Mouse (Mus musculus) left cerebral cortex, postnatal 14 days (tissue): ENCODE measurements at regions not wholly inside any gene's neighbourhood (a gene's known extent, or its start where the extent isn't known, plus 50 kb on each side); places are given as distances from the start of the nearest gene placed in this dataset.

Experiments
- DNase-seq, 2 experiments: peaks; one replicate each; pipeline ENCODE4 v3.0.0; 2021 to 2022; ENCODE audit warnings: low spot score in 2 of 2, mixed read lengths in 1 of 2
- intact Hi-C: fragments of 180-260 bp; cut with DNase I; formaldehyde crosslinking; loops from one replicate; pipeline ENCODE4 v1.15.1; 2025

DNA sequence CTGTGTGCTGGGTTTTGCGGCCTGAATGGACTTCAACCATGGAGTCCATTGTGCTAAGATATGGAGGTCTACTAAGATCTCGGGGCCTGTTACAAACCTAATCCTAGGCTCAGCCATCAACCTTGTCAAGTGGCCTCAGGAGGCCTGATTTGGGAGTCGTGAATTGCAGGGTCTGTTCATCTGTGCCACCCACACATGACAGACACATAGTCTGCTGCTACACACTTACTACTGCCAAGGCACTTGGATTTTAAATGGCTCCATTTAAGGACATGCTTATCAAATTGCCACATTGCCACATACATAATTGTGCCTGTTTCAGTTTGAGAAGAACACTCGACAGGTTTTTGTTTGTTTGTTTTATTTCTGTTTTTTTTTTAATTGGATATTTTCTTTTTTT is 737.0 kb downstream of the Tmem132b start:
- intact Hi-C loops = no loop called here
- DNase-seq = peak in 1 of 2 experiments; percentile 48

- intact Hi-C loops = no loop called here
- DNase-seq = peak; percentile 35 to 50
These were observed 742.7 kb downstream of the Tmem132b start for GRCm38 (mm10) chr5:126274316-126274715.

DNA sequence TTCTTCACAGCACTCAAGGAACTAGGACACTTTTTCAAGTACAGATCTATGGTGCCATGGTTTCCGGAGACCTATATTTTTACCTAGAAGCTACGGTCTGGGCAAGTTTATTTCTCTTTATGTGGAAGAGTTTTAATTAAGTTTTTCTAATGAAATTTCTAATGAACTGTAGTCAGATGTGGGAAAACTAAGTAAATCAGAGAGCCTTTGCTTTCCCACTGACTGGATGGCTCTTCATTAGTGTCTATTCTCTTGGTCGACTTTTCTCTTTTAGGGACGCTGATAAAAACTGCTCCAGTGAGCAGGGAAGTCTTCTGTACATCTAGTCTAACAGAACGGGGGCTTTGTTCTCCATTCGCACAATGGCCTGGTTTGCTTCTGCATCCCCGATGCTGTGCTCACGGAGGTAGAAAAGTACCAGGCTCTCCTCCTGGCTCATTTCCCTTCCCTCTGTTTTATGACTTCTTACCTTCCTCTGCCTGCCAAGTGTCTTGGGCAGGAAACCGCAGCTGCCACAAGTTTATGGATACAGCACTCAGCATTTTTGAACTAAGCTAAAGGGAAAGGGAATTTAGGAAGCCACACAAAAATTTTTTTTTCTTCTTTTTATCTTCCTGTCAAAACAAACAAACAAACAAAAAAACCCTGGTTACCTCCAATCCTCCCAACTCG is 749.6 kb downstream of the Tmem132b start:
- intact Hi-C loops = no loop called here
- DNase-seq = no peak

DNA sequence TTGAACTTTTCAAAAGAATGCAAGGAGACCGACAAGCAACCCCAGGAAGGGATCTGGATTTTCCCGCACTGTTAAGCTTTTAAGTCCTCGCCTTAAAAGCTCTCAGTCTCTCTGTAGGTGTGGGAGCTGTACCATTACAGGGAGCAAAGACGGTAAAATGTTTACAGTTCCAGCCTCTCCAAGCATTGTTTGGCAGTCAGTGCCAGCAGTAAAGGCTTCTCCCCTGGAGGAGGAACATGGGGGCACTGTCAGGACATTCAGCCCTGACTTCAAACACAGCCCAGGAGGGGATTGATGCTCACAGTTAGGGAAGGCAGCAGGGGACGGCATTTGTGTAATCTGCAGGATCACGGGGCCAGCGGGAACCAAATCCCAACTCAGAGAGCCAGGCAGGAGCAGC is 750.2 kb downstream of the Tmem132b start:
- intact Hi-C loops = no loop called here
- no peak for DNase-seq

DNA sequence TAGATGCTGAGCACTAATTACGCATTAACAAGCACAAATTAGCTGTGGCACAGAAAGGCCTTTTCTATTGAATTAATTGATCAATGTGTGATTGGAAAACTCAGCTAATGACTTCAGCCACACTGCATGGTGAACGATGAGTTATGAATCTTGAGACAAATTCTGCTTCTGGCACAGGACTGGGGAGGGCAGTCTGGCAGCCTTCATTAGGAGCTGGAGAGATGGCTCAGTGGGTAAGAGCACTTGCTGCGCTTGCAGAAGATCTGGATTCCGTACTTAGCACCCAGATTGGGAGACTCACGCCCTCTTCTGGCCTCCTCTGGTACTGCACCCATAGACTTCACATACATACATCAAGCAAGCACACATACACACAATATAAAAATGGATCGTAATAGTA is 793.3 kb downstream of the Tmem132b start:
- DNase-seq = no peak
- intact Hi-C loops = no loop called here

DNA sequence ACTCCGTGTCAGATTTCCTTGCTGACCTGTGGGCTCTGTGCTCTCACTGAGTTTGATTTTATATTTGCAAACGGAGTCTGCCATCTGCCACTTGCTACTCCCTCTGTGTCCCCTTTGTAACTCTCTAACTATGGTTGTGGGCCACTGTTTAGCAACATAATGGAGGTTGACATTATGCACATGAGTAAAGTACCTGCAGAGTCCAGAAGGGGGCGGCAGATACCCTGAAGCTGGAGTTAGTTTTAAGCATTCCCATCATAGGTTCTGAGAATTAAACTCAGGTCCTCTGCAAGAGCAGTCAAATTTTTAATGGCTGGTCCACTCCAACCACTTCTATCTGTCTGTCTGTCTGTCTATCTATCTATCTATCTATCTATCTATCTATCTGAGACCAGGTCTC is 796.7 kb downstream of the Tmem132b start:
- intact Hi-C loops = no loop called here
- DNase-seq = no peak

DNA sequence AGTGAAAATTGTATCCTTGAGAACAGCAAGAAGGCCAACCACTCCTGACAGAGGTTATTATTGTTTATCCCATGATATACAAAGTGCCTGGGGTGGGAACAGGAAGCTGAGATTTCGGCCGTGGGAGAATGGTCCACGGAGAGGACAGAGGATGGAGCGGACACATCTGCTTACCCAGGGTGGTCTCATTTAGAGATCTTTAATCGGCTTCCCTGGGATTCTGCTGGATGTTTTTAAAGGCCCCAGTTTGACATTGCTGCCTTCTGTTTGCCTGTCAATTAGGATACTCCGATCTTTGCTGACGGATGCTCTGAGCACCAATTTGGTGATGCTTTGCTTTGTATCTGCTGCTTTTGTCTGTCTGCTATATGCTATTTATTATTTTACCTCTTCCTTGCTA is 803.5 kb downstream of the Tmem132b start:
- DNase-seq = no peak
- intact Hi-C loops = no loop called here

GRCm38 (mm10) chr5:126335553-126336520 is 804.3 kb downstream of the Tmem132b start:
- intact Hi-C loops = no loop called here
- DNase-seq = no peak

GRCm38 (mm10) chr5:126337884-126338283 is 806.3 kb downstream of the Tmem132b start:
- intact Hi-C loops = no loop called here
- no peak for DNase-seq

DNA sequence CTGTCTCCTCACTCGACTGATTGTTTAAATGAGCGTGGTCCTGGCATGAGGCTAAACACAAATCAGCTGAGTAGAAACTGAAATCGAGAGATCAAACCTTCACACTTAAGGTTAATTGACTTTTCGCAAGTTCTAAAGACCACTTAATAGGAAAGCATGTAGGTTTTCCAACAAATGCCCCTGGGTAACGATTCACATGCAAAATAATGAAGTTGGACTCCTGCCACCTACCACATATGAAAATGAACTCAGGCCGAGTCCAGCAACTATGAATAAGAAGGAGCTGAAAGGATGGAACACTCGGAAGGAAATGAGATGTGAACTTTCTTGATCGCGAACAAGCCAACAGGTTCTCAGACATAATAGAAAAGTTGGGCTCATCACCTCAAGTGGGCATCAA is 812.0 kb downstream of the Tmem132b start:
- intact Hi-C loops = no loop called here
- DNase-seq = no peak

- DNase-seq = no peak
- intact Hi-C loops = no loop called here
These were observed 819.4 kb downstream of the Tmem132b start for GRCm38 (mm10) chr5:126350936-126351335.

DNA sequence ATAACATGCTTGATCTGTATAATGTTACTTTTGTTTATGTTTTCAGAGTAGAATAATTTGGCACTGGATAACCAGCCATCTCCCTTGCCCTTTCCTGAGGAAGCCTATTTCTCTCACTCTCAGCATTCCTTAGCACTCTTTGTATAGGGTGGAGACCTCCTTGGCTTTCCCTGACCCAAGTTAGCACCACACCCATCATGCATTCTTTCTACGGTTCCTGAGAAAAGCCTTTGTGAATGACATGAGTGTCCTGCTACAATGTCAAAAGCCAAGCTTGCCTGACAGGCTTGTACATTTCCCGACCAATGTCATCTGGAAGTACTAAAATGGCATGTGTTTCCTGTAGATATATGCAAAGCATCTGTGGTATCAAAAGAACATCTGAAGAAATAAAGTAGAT is 837.9 kb downstream of the Tmem132b start:
- intact Hi-C loops = no loop called here
- no peak for DNase-seq

- intact Hi-C loops = no loop called here
- no peak for DNase-seq
These were observed 849.3 kb upstream of the Tmem132c start for GRCm38 (mm10) chr5:126392306-126392705.

DNA sequence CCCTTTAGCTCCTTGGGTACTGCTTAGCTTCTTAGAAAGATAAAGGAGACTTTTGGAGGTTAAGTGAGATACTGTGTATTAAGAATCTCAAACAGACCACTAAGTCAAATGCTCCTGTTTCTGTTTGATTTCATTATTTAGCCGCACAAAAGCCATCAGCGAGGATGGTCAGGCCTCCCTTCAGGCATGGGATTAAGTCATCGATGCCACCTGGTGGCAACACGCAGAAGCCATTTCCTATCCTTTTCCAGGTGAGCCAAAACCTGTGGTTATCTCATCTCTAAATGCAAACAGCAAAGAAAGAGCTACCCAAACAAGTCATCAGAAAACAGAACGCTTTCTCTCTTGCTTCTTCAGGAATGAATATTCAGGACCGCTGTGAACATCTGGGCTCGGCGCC is 846.3 kb upstream of the Tmem132c start:
- peak; percentile 4 to 44 for DNase-seq
- intact Hi-C loops = loop anchor here (5.0 kb wide), 1 partner anchor 863 kb away; the partner anchor contains the start of gene Tmem132b

GRCm38 (mm10) chr5:126431748-126432147 is 809.9 kb upstream of the Tmem132c start:
- DNase-seq = no peak
- intact Hi-C loops = no loop called here

- intact Hi-C loops = no loop called here
- DNase-seq = peak in 1 of 2 experiments; percentile 41
These were observed 802.9 kb upstream of the Tmem132c start for GRCm38 (mm10) chr5:126438696-126439095.

GRCm38 (mm10) chr5:126440516-126440915 is 801.1 kb upstream of the Tmem132c start:
- intact Hi-C loops = no loop called here
- DNase-seq = peak; percentile 22 to 33

DNA sequence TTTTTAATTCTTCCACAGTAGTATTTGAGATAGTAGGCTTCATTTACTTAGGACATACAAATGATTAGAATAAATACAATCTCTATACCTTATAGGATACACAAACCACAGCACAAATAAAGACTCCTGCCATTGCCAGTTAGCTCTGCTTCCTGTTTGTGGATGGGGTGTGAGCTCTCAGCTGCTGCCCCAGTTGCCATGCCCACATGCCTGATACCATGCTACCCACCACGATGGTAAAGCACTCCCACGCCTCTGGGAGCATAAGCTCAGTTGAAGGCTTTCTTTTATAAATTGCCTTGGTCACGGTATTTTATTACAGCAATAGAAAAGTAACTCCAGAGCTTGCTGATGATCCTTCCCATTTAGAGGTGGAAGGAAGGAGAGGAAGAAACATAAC is 765.8 kb upstream of the Tmem132c start:
- intact Hi-C loops = no loop called here
- no peak for DNase-seq

DNA sequence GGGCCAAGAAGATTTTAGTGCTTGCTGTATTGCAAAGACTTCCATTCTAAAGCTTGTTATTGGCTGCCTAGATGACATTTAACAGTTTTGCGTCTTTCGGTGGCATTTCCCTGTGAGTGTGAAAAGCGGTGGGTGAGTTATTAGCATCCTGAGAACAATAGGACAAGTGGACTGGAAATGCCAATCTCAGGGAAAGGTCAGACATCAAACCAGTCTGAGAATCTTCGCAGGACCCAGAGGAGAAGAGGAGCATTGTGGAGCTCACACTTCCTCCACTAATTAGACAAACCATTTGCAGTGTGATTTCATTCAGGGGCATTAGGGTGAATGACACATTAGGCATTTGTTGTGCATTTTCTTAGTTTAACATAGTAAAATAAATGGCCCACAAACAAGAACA is 719.5 kb upstream of the Tmem132c start:
- intact Hi-C loops = no loop called here

DNA sequence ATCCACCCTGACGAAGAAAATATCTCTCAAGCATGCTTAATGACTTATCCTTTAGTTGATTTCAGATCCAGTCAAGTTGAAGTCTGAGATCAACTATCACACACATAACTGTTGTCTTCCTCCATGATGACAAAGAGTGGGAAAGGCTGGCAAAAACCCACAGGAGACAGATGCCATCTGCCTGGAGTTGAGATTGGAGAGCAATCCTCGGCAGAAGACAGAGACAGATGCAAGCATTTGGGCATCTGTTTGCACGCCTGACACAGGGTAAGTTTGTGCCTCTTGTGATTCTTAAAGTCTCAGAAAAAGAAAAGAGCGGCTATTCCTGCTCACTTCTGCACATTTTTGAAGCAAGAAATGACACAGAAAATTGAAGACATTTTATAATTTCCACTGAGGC is 715.7 kb upstream of the Tmem132c start:
- DNase-seq = peak; percentile 40 to 45
- intact Hi-C loops = no loop called here

More for the DNA sequence above, 719.5 kb upstream of the Tmem132c start:
- DNase-seq = no peak
